Mouse (Mus musculus): ENCODE results near the gene Cfdp1. TPM values are rescaled to one million over a fixed set of nuclear protein-coding genes. Genes with fewer than 3 reads are reported as not detected.

Cfdp1 gene
- polyA plus RNA-seq, 1 experiment from 2014 or later: 98.6 TPM

DNA sequence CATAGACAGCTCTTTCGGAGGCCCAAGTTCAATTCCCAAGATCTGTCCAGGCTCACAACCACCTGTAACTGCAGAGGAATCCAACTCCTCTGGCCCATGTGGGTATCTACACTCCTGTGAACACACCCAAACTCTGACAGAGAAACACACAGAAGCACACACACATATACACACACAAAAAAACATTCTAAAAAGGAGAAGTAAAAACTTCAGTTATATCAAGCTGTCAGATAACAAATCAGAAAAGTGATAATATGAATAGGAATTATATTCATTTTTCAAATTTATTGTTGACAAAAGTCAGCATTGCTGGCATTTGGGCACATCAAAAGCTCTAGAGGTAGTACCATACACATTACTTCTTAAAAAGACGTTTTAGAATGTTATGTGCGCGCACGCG, 7.3 kb downstream of the Cfdp1 start:
- Histone ChIP-seq H3K4me2 (replicated peaks; ENCODE audit: low read depth) (no peak overlapping the region), H3K4me1 (replicated peaks; ENCODE audit: control insufficient read depth, insufficient read depth) (no peaks in the 10 kb centered on the region), H3K4me3 (ENCODE audit: low read depth, low read length) (no peak overlapping the region), H3K27me3 (ENCODE audit: control insufficient read depth, insufficient read depth, low read length) (no peaks in the 10 kb centered on the region), H3K27ac (replicated peaks) (no peak overlapping the region), H3K9me3 (ENCODE audit: control insufficient read depth, low read length) (no peaks in the 10 kb centered on the region), H3K36me3 (ENCODE audit: control insufficient read depth, insufficient read depth, low read length) (peaks cover 8% of the 10 kb centered on the region; the same call in 1 of the 2 replicates), H3K9ac (ENCODE audit: low read length) (no peak overlapping the region)
- DNase-seq (ENCODE audit: low spot score) (no peak), ATAC-seq (ENCODE audit: low FRiP score, low TSS enrichment) (no peak)
- 86% methylated on average over 6 of the region's 6 CpGs for WGBS
- TF ChIP-seq CTCF (IDR thresholded peaks at IDR 0.05; ENCODE audit: low read depth) (no peak), EP300 (optimal IDR thresholded peaks at IDR 0.05) (no peak)

DNA sequence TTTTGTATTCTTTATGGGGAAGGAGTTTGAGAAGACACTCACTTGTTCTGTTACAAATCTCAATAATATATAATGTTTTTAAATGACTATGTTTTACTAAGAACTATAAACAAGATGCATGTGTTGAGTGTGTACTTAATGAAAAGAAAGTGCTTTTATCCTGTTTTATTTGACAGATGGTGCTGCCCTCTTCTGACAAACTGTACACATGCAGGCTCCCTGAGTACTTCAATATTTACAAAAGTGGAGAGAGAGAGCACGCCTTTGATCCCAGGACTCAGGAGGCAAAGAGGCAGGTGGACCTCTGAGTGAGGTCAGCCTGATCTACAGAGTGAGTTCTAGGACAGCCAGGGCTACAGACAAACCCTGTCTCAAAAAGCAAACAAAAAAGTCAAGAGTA, 18.6 kb downstream of the Cfdp1 start:
- no peak overlapping the region for H3K4me3 ChIP-seq (ENCODE audit: low read depth, low read length)
- no peaks in the 10 kb centered on the region for H3K4me1 ChIP-seq (replicated peaks; ENCODE audit: control insufficient read depth, insufficient read depth)
- no peak overlapping the region for H3K4me2 ChIP-seq (replicated peaks; ENCODE audit: low read depth)
- ATAC-seq (ENCODE audit: low FRiP score, low TSS enrichment) (no peak), DNase-seq (ENCODE audit: low spot score) (peak; percentile 32)
- H3K9ac ChIP-seq (ENCODE audit: low read length): no peak overlapping the region
- no peaks in the 10 kb centered on the region for H3K9me3 ChIP-seq (ENCODE audit: control insufficient read depth, low read length)
- H3K36me3 ChIP-seq (ENCODE audit: control insufficient read depth, insufficient read depth, low read length): peaks cover 3% of the 10 kb centered on the region; the same call in 1 of the 2 replicates
- H3K27ac ChIP-seq (replicated peaks): no peak overlapping the region
- WGBS: 23% methylated on average over 1 of the region's 1 CpGs
- no peaks in the 10 kb centered on the region for H3K27me3 ChIP-seq (ENCODE audit: control insufficient read depth, insufficient read depth, low read length)
- TF ChIP-seq EP300 (optimal IDR thresholded peaks at IDR 0.05) (no peak), CTCF (IDR thresholded peaks at IDR 0.05; ENCODE audit: low read depth) (peak; percentile 80)

DNA sequence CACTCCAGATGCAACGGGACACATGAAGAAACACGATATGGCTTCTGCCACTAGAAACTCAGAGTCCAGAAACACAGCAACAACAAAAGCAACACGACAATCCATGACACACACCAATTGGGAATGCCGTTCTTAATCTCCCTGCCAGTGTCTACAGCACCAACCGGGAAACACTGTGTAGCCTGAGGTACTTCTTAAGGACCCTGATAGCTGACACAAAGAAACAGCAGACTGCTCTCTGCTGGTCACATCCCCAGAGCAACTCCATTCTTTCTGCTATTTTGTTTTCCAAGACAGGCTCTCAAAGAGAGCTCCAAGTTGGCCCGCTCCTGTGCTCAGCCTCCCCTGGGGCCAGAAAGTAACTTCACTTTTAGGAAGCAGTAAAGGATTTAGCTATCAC, 20.1 kb downstream of the Cfdp1 start:
- DNase-seq (ENCODE audit: low spot score) (no peak), ATAC-seq (ENCODE audit: low FRiP score, low TSS enrichment) (no peak)
- TF ChIP-seq EP300 (optimal IDR thresholded peaks at IDR 0.05) (no peak), CTCF (IDR thresholded peaks at IDR 0.05; ENCODE audit: low read depth) (peak; percentile 44)
- Histone ChIP-seq H3K4me3 (ENCODE audit: low read depth, low read length) (no peak overlapping the region), H3K4me2 (replicated peaks; ENCODE audit: low read depth) (no peak overlapping the region), H3K27me3 (ENCODE audit: control insufficient read depth, insufficient read depth, low read length) (no peaks in the 10 kb centered on the region), H3K4me1 (replicated peaks; ENCODE audit: control insufficient read depth, insufficient read depth) (no peaks in the 10 kb centered on the region), H3K9ac (ENCODE audit: low read length) (no peak overlapping the region), H3K27ac (replicated peaks) (no peak overlapping the region), H3K36me3 (ENCODE audit: control insufficient read depth, insufficient read depth, low read length) (peaks cover 6% of the 10 kb centered on the region; the same call in 1 of the 2 replicates), H3K9me3 (ENCODE audit: control insufficient read depth, low read length) (no peaks in the 10 kb centered on the region)
- WGBS: 53% methylated on average over 6 of the region's 6 CpGs

DNA sequence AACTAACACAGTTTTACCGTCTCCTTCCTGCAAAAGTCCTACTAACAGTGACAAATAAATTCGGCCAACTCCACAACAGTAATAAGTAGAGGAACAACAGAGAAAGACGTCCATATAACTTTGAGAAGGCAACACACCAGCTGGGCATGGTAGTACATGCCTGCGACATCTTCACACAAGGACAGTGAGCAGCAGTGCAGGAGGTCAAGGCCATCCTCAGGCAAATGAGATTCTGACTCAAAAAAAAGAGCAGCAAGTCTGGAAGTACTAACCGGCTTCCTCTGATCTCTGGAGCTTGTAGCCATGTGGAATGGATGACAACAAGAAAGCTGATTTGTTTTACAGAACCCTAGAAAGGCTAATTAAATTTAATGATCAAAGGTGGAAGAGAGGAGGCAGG, 21.1 kb downstream of the Cfdp1 start:
- Histone ChIP-seq H3K4me2 (replicated peaks; ENCODE audit: low read depth) (no peak overlapping the region), H3K36me3 (ENCODE audit: control insufficient read depth, insufficient read depth, low read length) (peaks cover 5% of the 10 kb centered on the region; the same call in 1 of the 2 replicates), H3K27ac (replicated peaks) (no peak overlapping the region), H3K4me3 (ENCODE audit: low read depth, low read length) (no peak overlapping the region), H3K4me1 (replicated peaks; ENCODE audit: control insufficient read depth, insufficient read depth) (no peaks in the 10 kb centered on the region), H3K9ac (ENCODE audit: low read length) (no peak overlapping the region), H3K9me3 (ENCODE audit: control insufficient read depth, low read length) (no peaks in the 10 kb centered on the region), H3K27me3 (ENCODE audit: control insufficient read depth, insufficient read depth, low read length) (no peaks in the 10 kb centered on the region)
- ATAC-seq (ENCODE audit: low FRiP score, low TSS enrichment): no peak
- DNase-seq (ENCODE audit: low spot score): no peak
- no peak for TF ChIP-seq EP300 (optimal IDR thresholded peaks at IDR 0.05)
- no peak for TF ChIP-seq CTCF (IDR thresholded peaks at IDR 0.05; ENCODE audit: low read depth)
- 79% methylated on average over 5 of the region's 5 CpGs for WGBS

DNA sequence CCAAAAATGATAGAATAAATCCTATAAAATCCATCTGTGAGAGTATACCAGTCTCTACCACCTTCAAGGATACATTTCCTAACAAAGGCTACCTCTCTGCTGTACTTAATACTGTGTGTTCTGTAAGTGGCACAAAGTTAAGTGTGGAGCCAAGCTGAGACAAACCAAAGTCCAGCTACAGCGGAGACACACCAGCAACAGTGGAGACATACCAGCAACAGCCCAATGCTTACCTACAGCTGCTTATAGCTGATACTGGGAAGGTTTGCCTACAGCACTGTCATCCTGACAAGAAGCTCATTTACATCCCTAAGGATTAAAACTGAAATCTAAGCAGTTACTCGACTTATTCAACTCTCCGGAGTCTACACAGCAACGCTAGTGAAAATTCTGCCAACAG, 22.1 kb downstream of the Cfdp1 start:
- peaks cover 5% of the 10 kb centered on the region; the same call in 1 of the 2 replicates for H3K36me3 ChIP-seq (ENCODE audit: control insufficient read depth, insufficient read depth, low read length)
- ATAC-seq (ENCODE audit: low FRiP score, low TSS enrichment) (no peak), DNase-seq (ENCODE audit: low spot score) (no peak)
- TF ChIP-seq CTCF (IDR thresholded peaks at IDR 0.05; ENCODE audit: low read depth) (no peak), EP300 (optimal IDR thresholded peaks at IDR 0.05) (no peak)
- no peaks in the 10 kb centered on the region for H3K4me1 ChIP-seq (replicated peaks; ENCODE audit: control insufficient read depth, insufficient read depth)
- no peaks in the 10 kb centered on the region for H3K27me3 ChIP-seq (ENCODE audit: control insufficient read depth, insufficient read depth, low read length)
- no peaks in the 10 kb centered on the region for H3K9me3 ChIP-seq (ENCODE audit: control insufficient read depth, low read length)
- H3K9ac ChIP-seq (ENCODE audit: low read length): no peak overlapping the region
- H3K4me2 ChIP-seq (replicated peaks; ENCODE audit: low read depth): no peak overlapping the region
- no peak overlapping the region for H3K4me3 ChIP-seq (ENCODE audit: low read depth, low read length)
- H3K27ac ChIP-seq (replicated peaks): no peak overlapping the region
- 57% methylated on average over 4 of the region's 4 CpGs for WGBS

DNA sequence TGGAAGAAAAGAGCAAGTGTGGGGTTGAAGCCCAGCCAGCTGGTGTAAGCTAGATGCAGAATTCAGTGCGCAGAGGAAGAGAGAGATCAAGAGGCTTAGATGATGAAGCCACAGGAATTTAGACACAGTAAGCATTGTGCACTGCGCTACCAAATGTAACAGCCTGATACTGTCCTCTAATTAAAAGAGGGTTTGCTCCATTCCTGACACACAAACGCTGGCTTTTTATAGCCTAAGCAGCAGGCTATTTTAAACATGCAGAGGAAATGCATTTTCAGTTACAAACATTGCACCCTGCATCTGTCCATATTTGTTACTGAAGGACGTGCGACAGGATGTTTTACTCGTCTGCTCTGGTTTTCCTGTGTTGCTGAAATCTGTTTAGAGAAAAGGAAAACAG, 25.5 kb downstream of the Cfdp1 start:
- no peaks in the 10 kb centered on the region for H3K27me3 ChIP-seq (ENCODE audit: control insufficient read depth, insufficient read depth, low read length)
- no peaks in the 10 kb centered on the region for H3K9me3 ChIP-seq (ENCODE audit: control insufficient read depth, low read length)
- peak overlapping the region; percentile 5 for H3K27ac ChIP-seq (replicated peaks)
- DNase-seq (ENCODE audit: low spot score): no peak
- no peak overlapping the region for H3K4me2 ChIP-seq (replicated peaks; ENCODE audit: low read depth)
- peak; percentile 63; the same call in 1 of the 2 replicates for ATAC-seq (ENCODE audit: low FRiP score, low TSS enrichment)
- no peak overlapping the region for H3K4me3 ChIP-seq (ENCODE audit: low read depth, low read length)
- peaks cover 5% of the 10 kb centered on the region; the same call in 1 of the 2 replicates for H3K36me3 ChIP-seq (ENCODE audit: control insufficient read depth, insufficient read depth, low read length)
- WGBS: 59% methylated on average over 6 of the region's 6 CpGs
- H3K9ac ChIP-seq (ENCODE audit: low read length): no peak overlapping the region
- no peak for TF ChIP-seq EP300 (optimal IDR thresholded peaks at IDR 0.05)
- no peaks in the 10 kb centered on the region for H3K4me1 ChIP-seq (replicated peaks; ENCODE audit: control insufficient read depth, insufficient read depth)
